Mouse (Mus musculus) liver, embryonic 16.5 days (tissue): ENCODE results near the gene Fuca1. TPM values are rescaled to one million over a fixed set of nuclear protein-coding genes. Genes with fewer than 3 reads are reported as not detected.
"Not testable (repeated sequence)": the region's sequence is repeated elsewhere in the genome, so short reads cannot be mapped to it uniquely, and the experiment has no call there.

ENCODE experiments used
- ATAC-seq: fragments of 200-750 bp; cut with Nextera tagmentation; 2 replicates; pipeline ENCODE4 v1.8.0; 2017; ENCODE audit warnings: low read depth, mild to moderate bottlenecking, moderate number of reproducible peaks, moderate library complexity
- H3K27ac ChIP-seq: fragments of 300-500 bp; sonication (generic); 2 replicates; pipeline ENCODE4 v1.5.1; 2014; ENCODE audit warnings: mild to moderate bottlenecking, low read length
- H3K27me3 ChIP-seq: fragments of 300-500 bp; sonication (generic); 2 replicates; pipeline ENCODE4 v1.6.1; 2014; ENCODE audit warnings: low read depth, low read length, mixed read lengths; ENCODE audit not compliant: control insufficient read depth, insufficient read depth
- H3K36me3 ChIP-seq: fragments of 300-500 bp; sonication (generic); 2 replicates; pipeline ENCODE4 v1.6.1; 2014; ENCODE audit warnings: mild to moderate bottlenecking; ENCODE audit not compliant: control insufficient read depth, insufficient read depth
- H3K4me1 ChIP-seq: fragments of 300-500 bp; sonication (generic); 2 replicates; pipeline ENCODE4 v1.6.1; 2014; ENCODE audit warnings: low read depth, low read length, mixed read lengths; ENCODE audit not compliant: control insufficient read depth
- H3K4me2 ChIP-seq: fragments of 300-500 bp; sonication (generic); 2 replicates; pipeline ENCODE4 v1.6.1; 2014; ENCODE audit warnings: low read depth, low read length, mixed read lengths
- H3K4me3 ChIP-seq: fragments of 300-500 bp; sonication (generic); 2 replicates; pipeline ENCODE4 v1.5.1; 2014; ENCODE audit warnings: low read depth, mild to moderate bottlenecking, low read length
- H3K9ac ChIP-seq: fragments of 300-500 bp; sonication (generic); 2 replicates; pipeline ENCODE4 v1.6.1; 2014; ENCODE audit warnings: low read depth, low read length
- H3K9me3 ChIP-seq: fragments of 300-500 bp; sonication (generic); replicated peaks from 2 replicates; pipeline ENCODE4 v1.6.1; 2016; ENCODE audit warnings: low read length; ENCODE audit not compliant: control insufficient read depth
- WGBS: fragments of 180-500 bp; shearing (Covaris S2); extraction: QIAGEN DNeasy Blood & Tissue Kit; methylation state at CpG from one replicate; pipeline ENCODE4 v1.1.7; 2014; ENCODE audit not compliant: insufficient replicate concordance; 5-methylcytosine and 5-hydroxymethylcytosine counted together
- polyA plus RNA-seq: library from polyadenylated mRNA; unstranded; fragments of >200 nt; fragmentation: Nextera tagmentation; extraction: Ambion mirVana; gene quantifications from 2 replicates; pipeline ENCODE4 v1.2.1, GENCODE M21; 2015

Fuca1 gene
- polyA plus RNA-seq, 1 experiment from 2014 or later = 28.0 TPM

GRCm38 (mm10) chr4:135969070-135969750, 48.7 kb downstream of the Fuca1 start:
- no peak overlapping the region for H3K9ac ChIP-seq
- H3K4me3 ChIP-seq = no peak overlapping the region
- H3K4me2 ChIP-seq = no peak overlapping the region
- no peak overlapping the region for H3K27ac ChIP-seq
- ATAC-seq = no peak
- H3K4me1 ChIP-seq = peaks cover 32% of the 10 kb centered on the region
- H3K36me3 ChIP-seq = peaks cover 28% of the 10 kb centered on the region
- WGBS = 87% methylated on average over 13 of the region's 13 CpGs
- H3K27me3 ChIP-seq = no peaks in the 10 kb centered on the region
- H3K9me3 ChIP-seq = no peaks in the 10 kb centered on the region

DNA sequence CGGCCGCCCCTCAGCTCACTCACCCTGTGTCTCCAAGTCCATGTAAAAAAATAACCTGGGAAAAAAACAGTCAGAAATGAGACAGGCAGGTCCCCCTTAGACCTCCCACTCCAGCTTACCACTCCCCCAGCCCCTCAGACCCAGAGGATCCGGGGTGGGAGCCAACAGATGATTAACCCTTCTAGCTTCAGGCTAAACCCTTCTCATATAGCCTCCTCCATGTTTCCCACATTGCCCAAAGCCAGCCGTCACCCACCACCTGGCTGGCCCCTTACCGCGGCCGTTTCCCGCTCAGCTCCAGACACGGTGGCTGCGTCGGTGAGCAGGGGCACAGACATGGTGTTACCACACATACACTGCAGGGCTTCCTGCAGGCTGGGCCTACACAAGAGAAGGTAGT, 50.0 kb downstream of the Fuca1 start:
- Histone ChIP-seq H3K9ac (no peak overlapping the region), H3K9me3 (no peaks in the 10 kb centered on the region), H3K36me3 (peaks cover 39% of the 10 kb centered on the region), H3K4me3 (no peak overlapping the region), H3K27ac (no peak overlapping the region), H3K4me1 (peaks cover 25% of the 10 kb centered on the region), H3K27me3 (no peaks in the 10 kb centered on the region), H3K4me2 (no peak overlapping the region)
- no peak for ATAC-seq
- 75% methylated on average over 11 of the region's 11 CpGs for WGBS

- peaks cover 50% of the 10 kb centered on the region for H3K36me3 ChIP-seq
- no peaks in the 10 kb centered on the region for H3K27me3 ChIP-seq
- WGBS = 1% methylated on average over 34 of the region's 35 CpGs
- no peaks in the 10 kb centered on the region for H3K9me3 ChIP-seq
- H3K27ac ChIP-seq = peak overlapping the region; percentile 73
- ATAC-seq = 0 out of 2 replicates have a peak, but pooled peaks have one; percentile 12
- peaks cover 25% of the 10 kb centered on the region for H3K4me1 ChIP-seq
- H3K4me3 ChIP-seq = peak overlapping the region; percentile 94
- H3K4me2 ChIP-seq = peak overlapping the region; percentile 93
- H3K9ac ChIP-seq = peak overlapping the region; percentile 97
Measured at GRCm38 (mm10) chr4:135971805-135972555, 51.4 kb downstream of the Fuca1 start.

DNA sequence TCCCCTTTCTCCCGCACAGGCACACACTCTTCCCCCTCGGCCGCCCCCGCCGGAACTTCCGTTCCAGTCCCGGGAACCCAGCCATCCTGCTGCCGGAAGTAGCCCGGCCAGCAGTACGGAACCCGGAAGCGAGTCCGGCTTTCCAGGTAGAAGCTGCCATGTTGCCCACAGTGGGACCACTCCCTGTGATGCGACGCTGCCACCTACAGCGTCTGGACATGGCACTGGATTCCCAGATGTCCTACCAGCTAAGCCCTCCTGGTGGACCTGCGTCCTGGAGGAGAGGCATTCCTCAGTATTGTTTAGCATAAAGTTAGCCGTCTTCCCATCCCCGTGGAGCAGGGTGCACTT, 52.0 kb downstream of the Fuca1 start, which contains the start of gene Lypla2:
Lypla2 (minus strand) TSS at position 71 of the 351 bp plus-strand sequence.
- no peaks in the 10 kb centered on the region for H3K9me3 ChIP-seq
- no peaks in the 10 kb centered on the region for H3K27me3 ChIP-seq
- peak within 1 kb of the TSS; percentile 94 for H3K4me3 ChIP-seq
- peak; percentile 73 for ATAC-seq
- H3K27ac ChIP-seq = peak within 1 kb of the TSS; percentile 73
- 2% methylated on average over 19 of the region's 19 CpGs for WGBS
- H3K4me1 ChIP-seq = peaks cover 25% of the 10 kb centered on the region
- H3K9ac ChIP-seq = peak within 1 kb of the TSS; percentile 97
- peaks cover 49% of the 10 kb centered on the region for H3K36me3 ChIP-seq
- H3K4me2 ChIP-seq = peak within 1 kb of the TSS; percentile 93

DNA sequence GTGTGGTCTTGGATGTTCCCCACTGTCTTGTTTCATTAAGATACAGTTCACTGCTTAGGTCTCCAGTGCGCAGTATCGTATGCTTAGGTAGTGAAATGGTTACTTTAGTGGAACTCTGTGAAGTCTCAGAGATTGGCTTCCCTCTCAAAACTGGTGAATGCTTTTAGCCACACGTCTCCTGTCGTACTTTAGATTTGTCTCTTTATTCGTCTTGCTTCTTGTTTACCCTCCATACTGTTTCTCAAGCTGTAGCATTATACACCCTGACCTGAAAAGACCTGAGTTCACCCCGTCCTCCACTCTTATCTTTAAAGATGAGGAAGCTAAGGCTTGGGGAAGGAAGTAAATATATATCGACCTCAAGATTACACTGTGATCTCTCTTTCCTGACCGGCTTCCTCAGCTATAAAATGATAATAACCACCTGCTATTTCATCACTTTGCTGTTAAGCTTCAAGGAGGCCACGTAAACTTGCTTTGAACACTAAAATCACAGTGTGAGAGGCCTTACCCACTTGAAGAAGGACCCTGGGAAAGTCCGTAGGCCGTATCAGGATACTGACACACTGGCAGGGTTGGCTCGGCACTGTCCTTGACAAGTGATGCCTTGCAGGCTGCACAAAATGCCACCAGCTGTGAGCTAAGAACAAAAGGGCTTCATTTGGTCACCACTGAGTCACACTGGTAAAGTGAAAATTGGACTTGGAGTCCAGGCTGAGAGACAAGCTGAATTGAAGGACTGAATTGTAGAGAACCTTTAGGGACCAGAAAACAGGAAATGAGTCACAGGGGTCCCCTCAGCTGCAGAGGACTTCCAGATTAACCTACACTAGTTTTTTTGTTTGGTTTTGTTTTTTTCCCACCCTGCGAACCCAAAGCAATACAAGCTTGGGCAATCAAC, 52.6 kb downstream of the Fuca1 start:
- WGBS = 27% methylated on average over 13 of the region's 13 CpGs
- no peaks in the 10 kb centered on the region for H3K27me3 ChIP-seq
- no peak for ATAC-seq
- H3K36me3 ChIP-seq = peaks cover 45% of the 10 kb centered on the region
- peaks cover 25% of the 10 kb centered on the region for H3K4me1 ChIP-seq
- H3K27ac ChIP-seq = peak overlapping the region; percentile 73
- no peaks in the 10 kb centered on the region for H3K9me3 ChIP-seq
- H3K4me3 ChIP-seq = peak overlapping the region; percentile 94
- peak overlapping the region; percentile 97 for H3K9ac ChIP-seq
- H3K4me2 ChIP-seq = peak overlapping the region; percentile 93

DNA sequence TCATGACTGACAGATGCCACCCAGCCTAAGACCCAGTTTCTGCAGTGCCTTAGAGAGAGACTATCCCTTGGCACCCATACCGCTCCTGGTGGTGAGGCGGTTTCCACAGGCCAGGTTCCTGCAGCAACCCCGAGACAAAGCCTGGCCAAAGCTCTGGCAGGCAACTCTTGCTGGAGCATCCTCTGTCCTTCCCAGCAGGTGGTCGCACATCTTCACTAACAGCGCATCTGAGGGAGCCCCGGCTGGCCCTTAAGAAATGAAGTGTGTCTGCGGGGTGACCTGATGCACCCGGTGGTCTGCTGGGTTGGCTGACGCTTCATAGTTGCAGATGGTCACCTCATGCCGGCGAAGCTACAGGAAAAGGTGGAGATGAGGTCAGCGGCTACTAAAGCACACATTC, 55.6 kb downstream of the Fuca1 start:
- 92% methylated on average over 12 of the region's 12 CpGs for WGBS
- Histone ChIP-seq H3K4me1 (peaks cover 22% of the 10 kb centered on the region), H3K27me3 (no peaks in the 10 kb centered on the region), H3K36me3 (peaks cover 34% of the 10 kb centered on the region), H3K4me3 (no peak overlapping the region), H3K9me3 (no peaks in the 10 kb centered on the region), H3K4me2 (no peak overlapping the region), H3K27ac (no peak overlapping the region), H3K9ac (no peak overlapping the region)
- no peak for ATAC-seq

GRCm38 (mm10) chr4:135980223-135980622, 59.7 kb downstream of the Fuca1 start:
- H3K27ac ChIP-seq, H3K9me3 ChIP-seq, H3K9ac ChIP-seq, H3K4me2 ChIP-seq, H3K27me3 ChIP-seq, ATAC-seq, H3K4me3 ChIP-seq: not testable (repeated sequence)
- H3K36me3 ChIP-seq = peaks cover 52% of the 10 kb centered on the region
- 81% methylated on average over 5 of the region's 5 CpGs for WGBS
- H3K4me1 ChIP-seq = peaks cover 14% of the 10 kb centered on the region

GRCm38 (mm10) chr4:135981524-135982063, 61.1 kb downstream of the Fuca1 start:
- Histone ChIP-seq H3K27me3 (no peaks in the 10 kb centered on the region), H3K9ac (no peak overlapping the region), H3K4me1 (peaks cover 24% of the 10 kb centered on the region), H3K9me3 (no peaks in the 10 kb centered on the region), H3K4me2 (no peak overlapping the region), H3K36me3 (peaks cover 39% of the 10 kb centered on the region), H3K27ac (0 out of 2 replicates have a peak overlapping the region, but pooled peaks have one; percentile 4), H3K4me3 (no peak overlapping the region)
- no peak for ATAC-seq
- WGBS = 77% methylated on average over 7 of the region's 7 CpGs
